Mouse (Mus musculus) olfactory bulb, adult 2 months (tissue): ENCODE measurements around the gene Slc25a23.

Experiments used
- CTCF ChIP-seq: fragments of 200-500 bp; IDR thresholded peaks from 2 replicates; pipeline ENCODE4 v1.5.1; 2012; ENCODE audit warnings: low read depth, mild to moderate bottlenecking, low read length, moderate library complexity; ENCODE audit not compliant: insufficient read depth
- POLR2A ChIP-seq: fragments of 200-500 bp; IDR thresholded peaks from 2 replicates; pipeline ENCODE4 v1.6.1; 2012; ENCODE audit warnings: mild to moderate bottlenecking, low read depth, low read length, moderate library complexity; ENCODE audit not compliant: insufficient read depth

DNA sequence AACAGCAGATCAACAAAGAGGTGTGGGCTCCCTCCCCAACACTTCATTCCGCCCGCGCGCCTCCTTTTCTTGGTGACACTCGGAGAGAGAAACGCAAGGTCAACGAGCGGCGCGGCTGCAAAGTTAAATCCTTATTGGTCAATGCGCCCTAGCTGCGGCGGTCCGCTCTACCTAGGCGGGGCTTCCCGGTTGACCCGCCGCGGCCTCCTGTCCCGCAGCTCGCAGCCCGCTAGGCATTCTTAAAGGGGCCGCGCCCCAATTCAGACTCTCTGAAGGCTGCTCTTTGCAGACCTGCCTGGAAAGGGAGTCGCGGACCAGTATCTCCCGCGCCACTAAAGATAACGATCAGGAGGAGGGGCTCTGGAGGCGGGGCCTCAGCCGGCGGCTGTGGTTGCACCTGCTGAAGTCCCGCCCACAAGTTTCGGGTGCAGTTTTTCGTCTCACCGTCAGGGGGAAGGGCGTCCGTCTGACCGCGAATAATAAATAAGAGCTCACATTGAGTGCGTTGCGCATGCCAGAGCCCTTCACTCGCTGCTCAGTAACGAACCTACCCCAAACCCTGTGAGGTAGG lies 653 bp upstream of the Slc25a23 start:
- TF ChIP-seq CTCF (peak; percentile 65), POLR2A (peak; percentile 23; the same call in 1 of the 2 replicates)
